Mouse (Mus musculus): ENCODE results near the gene Capn13.

DNA sequence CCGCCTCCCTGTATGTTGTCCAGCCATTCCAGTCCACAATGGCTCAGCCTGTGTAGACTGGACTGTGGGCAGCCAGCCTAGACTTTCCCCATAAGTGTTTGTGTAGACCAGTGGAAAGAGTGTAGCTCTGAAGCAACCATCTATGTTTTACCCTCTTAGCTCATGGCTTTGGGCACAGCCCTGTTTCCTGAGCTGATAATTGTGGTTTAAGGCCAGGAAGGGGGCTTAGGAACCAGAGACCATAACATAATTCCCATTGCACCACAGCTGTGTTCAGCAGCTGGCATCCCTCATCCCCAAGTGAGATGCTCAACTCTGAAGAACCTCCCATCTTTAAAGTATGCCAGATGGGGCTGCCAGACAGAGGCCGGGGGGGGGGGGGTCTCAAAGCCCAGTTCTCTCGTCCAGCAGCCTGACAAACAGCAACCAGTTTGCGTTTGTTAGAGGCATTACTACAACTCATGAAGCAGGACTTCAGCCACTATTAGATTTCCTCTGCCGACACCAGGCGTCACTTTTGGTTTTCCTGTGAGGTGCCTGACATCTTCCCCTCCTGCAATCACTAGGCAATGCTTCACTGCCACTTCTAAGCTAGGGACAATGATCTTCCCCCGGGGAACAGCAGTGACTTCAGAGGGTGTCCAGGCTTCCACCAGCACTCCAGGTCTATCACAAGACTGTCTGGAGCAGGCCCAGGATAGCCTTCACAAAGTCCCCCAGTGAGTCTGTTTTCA, 100.4 kb downstream of the Capn13 start:
- TF ChIP-seq CTCF (IDR thresholded peaks at IDR 0.05; ENCODE audit: low read depth, low read length) (no peak), TAL1 (conservative IDR thresholded peaks at IDR 0.05; ENCODE audit: low read depth, low read length) (no peak)

Measured in G1E (cell line).